Mouse (Mus musculus) gastrocnemius, postnatal 10 days (tissue): Measurements from ENCODE around the gene Egfl6. TPM values are rescaled to one million over a fixed set of nuclear protein-coding genes. Genes with fewer than 3 reads are reported as not detected.
"Not testable (repeated sequence)": the region's sequence is repeated elsewhere in the genome, so short reads cannot be mapped to it uniquely, and the experiment has no call there.

ENCODE experiments used
- DNase-seq: peaks from one replicate; pipeline ENCODE4 v3.0.0; 2021; ENCODE audit warnings: mixed read lengths
- total RNA-seq, 2 experiments: library from RNA; stranded (reverse); gene quantifications; 2 replicates each; pipeline ENCODE4 v1.2.3; 2021

Gene Egfl6
- total RNA-seq, 2 experiments from 2014 or later: 11.0 to 13.4 TPM

DNA sequence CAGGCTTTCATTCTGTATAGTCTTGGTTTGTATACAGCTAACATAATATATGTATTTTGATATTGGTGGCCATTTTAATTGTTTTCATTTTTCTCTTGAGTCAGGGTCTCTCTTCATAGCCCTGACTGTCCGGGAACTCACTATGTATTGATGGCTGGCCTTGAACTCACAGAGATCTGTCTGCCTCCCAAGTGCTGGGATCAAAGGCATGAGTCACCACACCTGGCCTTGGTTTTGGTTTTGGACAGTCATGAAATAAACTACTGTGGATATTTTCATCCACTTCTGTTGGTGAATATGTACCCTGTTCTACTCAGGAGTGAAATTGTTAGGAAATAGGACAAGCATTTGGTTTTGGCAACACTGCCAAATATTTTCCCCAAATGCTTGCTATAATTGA, 68.9 kb downstream of the Egfl6 start:
- DNase-seq: no peak

DNA sequence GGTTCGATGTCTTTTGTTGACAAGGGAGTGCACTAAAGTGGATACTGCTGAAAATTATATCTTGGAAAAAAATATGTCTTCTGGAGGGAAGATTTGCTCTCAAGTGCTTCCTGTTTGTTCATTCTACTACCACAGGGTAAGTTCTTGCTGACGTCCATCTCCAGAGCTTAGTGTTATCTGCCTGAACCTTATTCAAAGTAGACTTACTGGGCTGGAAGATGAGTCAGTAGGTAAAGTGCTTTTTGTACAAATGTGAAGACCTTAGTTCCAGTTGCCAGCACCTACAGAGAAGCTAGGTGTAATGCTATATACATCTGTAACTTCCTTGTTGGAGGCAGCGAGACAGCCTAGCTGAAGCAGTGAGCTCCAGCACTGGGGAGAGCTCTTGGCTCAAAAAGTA, 69.6 kb downstream of the Egfl6 start:
- no peak for DNase-seq

DNA sequence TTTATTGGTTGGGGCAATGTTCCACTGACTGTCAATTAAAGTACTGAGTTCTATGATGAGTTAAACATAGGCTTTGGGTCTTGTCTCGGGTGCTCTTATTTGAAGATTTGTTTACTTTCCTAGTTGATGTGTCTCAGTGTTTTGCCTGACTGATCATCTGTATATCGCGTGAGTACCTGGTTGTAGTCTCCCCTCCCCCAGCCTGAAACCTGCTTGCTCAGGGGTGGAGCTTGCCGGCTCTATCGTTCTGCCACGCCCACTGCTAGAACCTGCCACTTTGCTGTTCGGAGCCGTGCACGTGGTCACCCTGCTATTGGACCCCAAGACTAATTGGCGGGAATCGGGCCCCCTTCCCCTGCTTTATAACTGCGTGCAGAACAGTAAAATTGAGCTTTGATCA, 71.5 kb downstream of the Egfl6 start:
- DNase-seq: not testable (repeated sequence)

DNA sequence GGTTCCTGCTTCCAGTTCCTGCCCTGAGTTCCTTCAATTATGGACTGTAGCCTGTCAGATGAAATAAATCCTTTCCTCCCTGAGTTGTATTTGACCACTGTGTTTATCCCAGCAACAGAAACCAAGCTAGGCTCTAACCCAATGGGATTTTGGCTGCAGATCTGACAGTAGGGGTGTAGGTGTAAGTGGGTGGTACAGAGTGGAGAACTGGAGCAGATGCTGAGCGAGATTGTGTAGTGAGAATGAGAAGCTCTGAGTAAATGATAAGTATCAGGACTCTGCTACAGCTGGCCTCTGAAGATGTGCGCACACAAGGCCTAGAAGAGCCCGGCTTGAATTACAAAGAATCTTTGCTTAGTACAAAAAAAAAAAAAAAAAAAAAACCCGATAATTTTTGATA, 73.4 kb downstream of the Egfl6 start:
- DNase-seq: no peak

DNA sequence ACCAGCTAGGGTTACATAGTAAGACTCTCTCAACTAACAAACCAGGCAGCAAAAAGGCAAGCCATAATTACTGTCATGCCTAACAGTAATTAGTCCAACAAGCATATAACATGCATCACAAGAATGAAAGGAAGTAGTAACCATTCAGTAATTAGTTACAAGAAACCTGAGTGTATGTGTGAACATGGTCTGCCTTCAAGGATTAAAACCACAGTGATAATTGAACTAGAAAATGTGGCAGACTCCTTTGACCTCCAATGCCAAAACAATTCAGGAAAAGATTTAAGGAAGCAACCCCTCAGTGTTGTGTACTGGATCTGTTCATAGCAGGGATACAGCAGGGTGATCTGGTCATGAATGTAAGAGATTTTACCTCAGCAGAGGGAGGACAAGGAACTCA, 74.4 kb downstream of the Egfl6 start:
- DNase-seq: no peak

DNA sequence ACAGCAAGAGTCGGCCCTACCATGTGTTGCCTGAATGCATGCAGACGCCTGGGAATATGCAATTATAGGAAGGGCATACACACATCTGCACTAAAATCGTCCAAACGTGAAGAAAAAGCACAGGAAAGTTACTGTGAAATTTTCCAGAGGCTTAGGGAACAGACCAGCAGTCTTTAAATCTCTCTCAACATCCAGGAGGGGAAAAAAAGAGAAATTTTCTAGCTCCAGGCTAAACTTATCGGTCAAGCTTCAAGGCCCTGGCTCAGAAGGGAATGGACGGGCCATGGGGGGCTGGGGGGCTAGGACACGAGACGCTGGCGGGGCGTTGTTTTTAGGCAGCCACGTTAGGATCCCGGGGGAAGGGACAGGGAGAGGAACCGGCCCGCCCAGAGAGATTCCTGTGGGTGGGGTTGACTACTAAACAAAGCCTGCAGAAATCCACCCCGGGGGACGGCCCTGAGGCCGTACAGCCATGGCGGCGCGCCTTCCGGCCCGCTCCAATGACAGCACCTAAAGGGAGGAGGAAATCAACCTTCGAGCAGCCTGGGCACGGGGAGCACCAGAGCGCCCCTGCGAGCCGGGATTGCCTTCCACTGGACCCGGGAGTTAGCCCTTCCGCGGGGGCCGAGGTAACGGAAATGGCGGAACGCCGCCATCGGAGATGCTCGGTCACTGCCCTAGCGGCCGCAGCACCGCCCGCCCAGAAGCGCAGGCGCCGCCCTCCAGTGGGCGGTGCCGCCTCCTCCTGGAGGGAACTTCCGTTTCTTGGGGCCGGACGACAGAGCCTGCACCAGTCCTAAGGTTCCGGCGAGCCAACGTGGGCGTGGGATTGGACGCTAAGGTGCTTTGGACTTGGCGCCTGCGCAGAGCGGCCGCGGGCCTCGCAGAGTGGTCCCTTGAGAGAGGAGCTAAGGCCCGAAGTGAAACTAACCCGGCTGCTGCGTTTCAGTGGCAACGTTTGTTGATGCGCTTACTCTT, 75.5 kb downstream of the Egfl6 start:
- peak; percentile 87 for DNase-seq

DNA sequence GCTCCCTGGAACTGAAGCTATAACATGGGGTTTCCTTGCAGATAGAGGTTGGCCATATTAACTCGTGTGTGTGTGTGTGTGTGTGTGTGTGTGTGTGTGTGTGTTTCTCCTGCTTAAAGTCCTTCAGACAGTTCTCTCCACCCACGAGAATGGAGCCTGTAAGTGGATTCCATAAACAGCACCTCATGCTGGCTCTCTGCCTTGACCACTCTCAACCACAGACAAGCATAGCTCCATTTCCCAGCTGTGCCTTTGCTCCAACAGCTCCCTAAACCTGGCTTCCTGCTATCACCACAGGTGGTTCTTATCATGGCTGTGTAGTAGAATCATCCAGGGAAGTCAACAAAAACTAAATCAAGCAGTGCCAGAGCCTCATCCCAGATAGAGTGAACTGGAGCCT, 81.1 kb downstream of the Egfl6 start:
- no peak for DNase-seq

DNA sequence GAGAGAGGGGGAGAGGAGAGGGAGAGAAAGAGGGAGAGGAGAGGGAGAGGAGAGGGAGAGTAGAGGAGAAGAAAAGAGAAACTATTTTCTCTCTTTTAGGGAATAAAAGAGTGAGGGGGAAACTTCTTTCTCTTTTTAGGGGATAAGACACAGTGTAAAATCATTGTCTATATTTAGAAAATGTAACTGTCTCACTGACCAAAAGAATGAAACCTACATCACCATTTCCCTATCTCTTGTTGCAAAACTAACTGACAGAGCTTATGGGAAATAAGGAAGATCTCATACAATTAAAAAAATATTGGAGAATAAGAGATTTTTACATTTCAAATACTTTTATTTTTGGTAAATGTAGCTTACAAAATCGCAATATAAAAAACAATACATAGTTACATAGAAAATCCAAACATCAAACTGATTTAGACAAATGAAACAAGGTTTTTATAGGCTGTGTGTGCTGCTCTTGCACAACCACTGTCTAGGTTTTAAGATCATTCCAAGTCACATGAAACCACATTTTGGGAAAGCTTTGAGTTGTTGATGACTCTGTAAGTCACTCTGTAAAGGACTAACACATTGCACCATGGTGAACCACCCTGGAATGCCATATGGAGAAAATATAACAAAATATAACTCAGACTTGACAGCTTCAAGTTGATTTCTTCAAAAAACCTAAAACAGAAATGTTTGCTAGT, 85.9 kb downstream of the Egfl6 start:
- DNase-seq: no peak

DNA sequence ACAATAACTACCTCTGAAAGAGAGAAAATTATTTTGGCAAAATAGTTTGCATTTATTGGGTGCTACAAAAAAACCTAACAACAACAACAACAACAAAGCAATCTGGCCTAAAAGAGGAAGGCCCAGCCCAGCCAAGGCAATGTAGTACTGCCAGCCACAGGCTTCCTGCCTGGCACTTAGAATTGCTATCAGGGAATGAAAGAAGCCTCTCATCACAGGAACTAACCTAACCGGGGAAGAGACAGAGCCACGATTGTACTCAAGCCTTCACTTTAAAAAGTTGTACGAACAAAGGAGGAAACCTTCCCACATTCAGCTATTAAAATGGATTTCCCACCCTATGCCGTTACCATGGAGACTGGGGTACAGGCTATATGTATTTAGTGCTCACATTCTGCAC, 87.7 kb downstream of the Egfl6 start:
- no peak for DNase-seq

DNA sequence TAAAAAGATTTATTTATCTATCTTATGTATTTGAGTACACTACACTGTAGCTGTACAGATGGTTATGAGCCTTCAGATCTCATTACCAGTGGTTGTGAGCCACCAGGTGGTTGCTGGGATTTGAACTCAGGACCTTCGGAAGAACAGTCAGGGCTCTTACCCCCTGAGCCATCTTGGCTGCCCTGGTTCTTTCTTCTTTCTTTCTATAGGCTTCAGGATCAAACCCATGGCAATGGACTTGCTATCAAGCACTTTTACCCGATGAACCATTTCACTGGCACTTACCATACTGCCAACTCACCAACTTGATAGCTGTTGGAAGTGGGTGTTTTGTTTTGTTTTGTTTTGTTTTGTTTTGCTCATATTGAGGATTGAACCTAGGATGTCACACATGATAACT, 90.5 kb downstream of the Egfl6 start:
- no peak for DNase-seq

DNA sequence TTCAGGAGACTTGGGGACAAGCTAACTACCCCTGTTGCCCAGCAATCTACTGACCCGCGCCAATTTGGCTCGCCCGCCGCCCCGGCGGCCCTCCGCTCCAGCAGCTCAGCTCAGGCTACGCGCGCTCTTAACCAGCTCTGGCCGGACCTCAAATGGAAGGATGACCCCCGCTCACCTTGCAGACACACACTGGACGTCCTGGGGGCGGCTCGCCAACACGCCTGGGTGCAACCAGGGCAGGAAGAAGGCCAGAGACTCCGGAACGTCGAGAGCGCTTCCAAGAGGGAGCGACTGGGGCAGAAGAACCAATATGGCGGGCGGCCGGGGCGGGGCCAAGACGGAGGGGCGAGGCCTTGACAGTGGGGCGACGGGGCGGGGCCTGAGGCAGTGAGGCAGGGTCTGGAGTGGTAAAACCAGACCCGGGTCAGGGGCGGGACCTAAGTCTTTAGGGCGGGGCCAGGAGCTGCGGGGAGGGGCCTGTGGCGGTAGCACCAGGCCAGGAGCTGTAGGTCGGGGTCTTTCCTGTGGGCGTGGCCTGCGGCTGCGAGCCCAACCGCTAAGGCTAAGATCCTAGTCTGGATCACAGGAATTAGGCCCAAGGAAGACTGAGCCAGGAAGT, 106.0 kb downstream of the Egfl6 start, which contains the start of gene Rab9:
TSS of gene Rab9 (minus strand) at position 503 of the 619 bp plus-strand sequence.
- DNase-seq: peak; percentile 90

DNA sequence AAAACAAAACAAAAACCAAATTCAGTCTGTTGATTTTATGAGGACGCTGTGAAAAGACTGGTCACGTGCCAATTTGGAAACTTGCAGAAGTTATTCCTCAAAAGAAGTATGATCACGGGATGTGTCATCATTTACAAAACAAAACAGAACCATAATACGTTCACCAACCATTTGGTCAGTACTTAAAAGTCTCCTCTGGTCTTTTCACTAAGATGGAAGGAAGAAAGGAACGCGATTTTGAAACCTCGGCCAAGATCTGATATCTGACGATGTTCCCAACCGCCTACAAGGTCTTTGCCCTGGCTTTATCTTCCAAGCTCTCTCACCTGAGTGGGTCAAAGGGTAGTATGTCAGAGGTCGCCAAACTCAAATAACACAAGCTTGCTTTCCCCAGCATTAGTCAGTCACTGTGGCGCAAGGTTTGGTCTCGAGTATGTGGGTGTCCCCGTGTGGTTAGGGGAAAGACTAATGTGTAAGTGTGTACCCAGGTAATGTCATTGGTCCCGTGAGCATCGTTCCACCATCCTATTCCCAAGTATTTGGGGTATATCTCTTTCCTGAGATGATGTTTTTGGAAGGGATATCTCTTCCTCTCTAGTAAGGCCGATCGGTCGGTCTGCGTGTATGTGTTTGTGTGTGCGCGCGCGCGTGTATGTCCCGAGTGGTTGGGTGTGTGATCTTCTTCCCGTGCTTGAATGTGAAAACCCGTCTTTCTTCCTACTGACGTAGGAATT, 106.7 kb downstream of the Egfl6 start:
- DNase-seq: no peak

DNA sequence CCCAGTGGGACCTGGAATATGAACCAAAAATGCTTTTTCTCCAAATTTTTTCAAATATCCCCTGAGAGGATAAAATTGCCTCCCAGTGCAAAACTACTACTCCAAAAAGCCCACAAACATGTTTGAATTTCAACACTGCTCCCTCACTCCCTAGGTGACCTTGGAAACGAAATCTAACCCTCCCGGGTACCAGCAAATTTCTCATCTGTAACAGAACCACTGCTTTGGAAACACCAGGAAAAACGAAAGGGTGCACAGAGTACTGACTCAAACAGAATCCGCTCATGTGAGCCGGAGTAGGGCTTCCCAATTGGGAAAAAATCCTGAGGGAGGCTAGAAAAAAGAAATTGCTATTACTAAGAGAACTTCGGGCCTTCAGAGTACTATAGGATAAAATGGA, 108.1 kb downstream of the Egfl6 start:
- no peak for DNase-seq

Other genes with a start within 250 kb of the Egfl6 start
- gene Trappc2, start 145.1 kb downstream of the Egfl6 start, total RNA-seq: 10 to 100 TPM; 19.3 to 20.6 TPM
- 1 to 10 TPM; 6.0 to 7.9 TPM for gene Ofd1, start 145.0 kb downstream of the Egfl6 start, total RNA-seq
- 10 to 100 TPM; 20.2 to 20.4 TPM for gene Rab9, start 105.9 kb downstream of the Egfl6 start, total RNA-seq
- gene Tceanc, start 67.2 kb downstream of the Egfl6 start, total RNA-seq: 1 to 10 TPM; 4.2 to 6.6 TPM